Mouse (Mus musculus) heart, embryonic 14.5 days (tissue): Measurements from ENCODE around the gene Tmem116. TPM values are rescaled to one million over a fixed set of nuclear protein-coding genes. Genes with fewer than 3 reads are reported as not detected.

Experiments used
- polyA plus RNA-seq: library from polyadenylated mRNA; unstranded; fragments of >200 nt; fragmentation: Nextera tagmentation; extraction: Ambion mirVana; gene quantifications from 2 replicates; pipeline ENCODE4 v1.2.1, GENCODE M21; 2014

Tmem116 gene
- polyA plus RNA-seq, 1 experiment from 2014 or later: 4.2 TPM

Other genes starting within 250 kb of the Tmem116 start
- 386 and 413 TPM in 2 replicates for gene Rpl6, start 247.4 kb upstream of the Tmem116 start, polyA plus RNA-seq
- gene Hectd4, start 231.7 kb upstream of the Tmem116 start, polyA plus RNA-seq: 5.5 and 5.8 TPM in 2 replicates
- 70.7 and 71.3 TPM in 2 replicates for gene Trafd1, start 66.3 kb upstream of the Tmem116 start, polyA plus RNA-seq
- 30.9 and 32.8 TPM in 2 replicates for gene Naa25, start 54.0 kb upstream of the Tmem116 start, polyA plus RNA-seq
- gene Erp29, start 613 bp downstream of the Tmem116 start, polyA plus RNA-seq: 121 and 123 TPM in 2 replicates
- gene Adam1b, start 51.5 kb downstream of the Tmem116 start, polyA plus RNA-seq: 0.18 and 0.26 TPM in 2 replicates
- 1.1 and 1.5 TPM in 2 replicates for gene Adam1a, start 93.6 kb downstream of the Tmem116 start, polyA plus RNA-seq
- 0.26 TPM in 1 of 2 replicates, not detected in the other for gene Gm42878, start 93.6 kb downstream of the Tmem116 start, polyA plus RNA-seq
- gene Mapkapk5, start 94.0 kb downstream of the Tmem116 start, polyA plus RNA-seq: 37.0 and 43.7 TPM in 2 replicates
- 32.0 and 40.0 TPM in 2 replicates for gene Aldh2, start 141.9 kb downstream of the Tmem116 start, polyA plus RNA-seq
- 7.2 and 7.3 TPM in 2 replicates for gene Acad12, start 167.0 kb downstream of the Tmem116 start, polyA plus RNA-seq
- 1.1 and 1.5 TPM in 2 replicates for gene Acad10, start 208.6 kb downstream of the Tmem116 start, polyA plus RNA-seq
- 26.6 and 26.9 TPM in 2 replicates for gene Brap, start 208.7 kb downstream of the Tmem116 start, polyA plus RNA-seq